Mouse (Mus musculus): ENCODE results near the gene Cep135. TPM values are rescaled to one million over a fixed set of nuclear protein-coding genes. Genes with fewer than 3 reads are reported as not detected.

Gene Cep135
- total RNA-seq, 2 experiments from 2014 or later = 8.4 to 9.0 TPM

GRCm38 (mm10) chr5:76644234-76644633 lies 55.7 kb downstream of the Cep135 start:
- no peak for DNase-seq (ENCODE audit: low spot score in 2 of 2)

- DNase-seq (ENCODE audit: low spot score in 2 of 2) = no peak
Observed at GRCm38 (mm10) chr5:76645091-76645868, 56.8 kb downstream of the Cep135 start.

- no peak for DNase-seq (ENCODE audit: low spot score in 2 of 2)
Observed at GRCm38 (mm10) chr5:76649897-76650296, 61.4 kb downstream of the Cep135 start.

GRCm38 (mm10) chr5:76651151-76651725 lies 62.7 kb downstream of the Cep135 start:
- no peak for DNase-seq (ENCODE audit: low spot score in 2 of 2)

- no peak for DNase-seq (ENCODE audit: low spot score in 2 of 2)
Observed at GRCm38 (mm10) chr5:76656212-76656611, 67.7 kb downstream of the Cep135 start, which contains the start of gene C530008M17Rik. C530008M17Rik (plus strand) TSS chr5:76656512.

GRCm38 (mm10) chr5:76657245-76658083 lies 69.0 kb downstream of the Cep135 start:
- DNase-seq (ENCODE audit: low spot score in 2 of 2) = peak; percentile 27 to 36

GRCm38 (mm10) chr5:76658084-76658934 lies 69.8 kb downstream of the Cep135 start:
- no peak for DNase-seq (ENCODE audit: low spot score in 2 of 2)

- no peak for DNase-seq (ENCODE audit: low spot score in 2 of 2)
Observed at GRCm38 (mm10) chr5:76659958-76660635, 71.6 kb downstream of the Cep135 start.

GRCm38 (mm10) chr5:76661310-76661709 lies 72.8 kb downstream of the Cep135 start:
- no peak for DNase-seq (ENCODE audit: low spot score in 2 of 2)

GRCm38 (mm10) chr5:76664936-76665335 lies 76.4 kb downstream of the Cep135 start:
- DNase-seq (ENCODE audit: low spot score in 2 of 2) = no peak

- DNase-seq (ENCODE audit: low spot score in 2 of 2) = no peak
Observed at GRCm38 (mm10) chr5:76665421-76665820, 76.9 kb downstream of the Cep135 start.

- no peak for DNase-seq (ENCODE audit: low spot score in 2 of 2)
Observed at GRCm38 (mm10) chr5:76666026-76666756, 77.7 kb downstream of the Cep135 start.

GRCm38 (mm10) chr5:76668118-76668517 lies 79.6 kb downstream of the Cep135 start:
- no peak for DNase-seq (ENCODE audit: low spot score in 2 of 2)

- DNase-seq (ENCODE audit: low spot score in 2 of 2) = no peak
Observed at GRCm38 (mm10) chr5:76668547-76668946, 80.0 kb downstream of the Cep135 start.

- no peak for DNase-seq (ENCODE audit: low spot score in 2 of 2)
Observed at GRCm38 (mm10) chr5:76670183-76670582, 81.7 kb downstream of the Cep135 start.

GRCm38 (mm10) chr5:76674022-76674653 lies 85.6 kb downstream of the Cep135 start:
- DNase-seq (ENCODE audit: low spot score in 2 of 2) = no peak

- no peak for DNase-seq (ENCODE audit: low spot score in 2 of 2)
Observed at GRCm38 (mm10) chr5:76675369-76675768, 86.9 kb downstream of the Cep135 start.

GRCm38 (mm10) chr5:76680959-76681358 lies 92.5 kb downstream of the Cep135 start:
- no peak for DNase-seq (ENCODE audit: low spot score in 2 of 2)

Data from adrenal gland, postnatal 4 days (tissue).